Mouse (Mus musculus): Measurements from ENCODE around the gene Itga1. TPM values are rescaled to one million over a fixed set of nuclear protein-coding genes. Genes with fewer than 3 reads are reported as not detected.

Itga1 gene
- 1 to 10 TPM; 2.4 to 3.8 TPM for polyA plus RNA-seq (2017; shearing (Covaris generic))

GRCm38 (mm10) chr13:115101355-115102191 lies at the start of gene Itga1, which contains the start of gene Gm49395:
Gene Itga1, minus strand, starts transcription at chr13:115101964.
Gene Gm49395, minus strand, starts transcription at chr13:115101921.

GRCm38 (mm10) chr13:115090069-115090976 lies 11.4 kb downstream of the Itga1 start, which contains the start of gene Pelo:
Gene Pelo, minus strand, starts transcription at chr13:115090186.

GRCm38 (mm10) chr13:114931775-114932294 lies 169.9 kb downstream of the Itga1 start, which contains the start of gene Itga2:
Gene Itga2, minus strand, starts transcription at chr13:114932100.

Other genes with a start within 250 kb of the Itga1 start
- 10 to 100 TPM in 1 of 2 experiments, 1 to 10 TPM in 1; 1.4 to 14.9 TPM for gene Itga2, start 169.9 kb downstream of the Itga1 start, polyA plus RNA-seq (2017; shearing (Covaris generic))
- 1 to 10 TPM; 7.2 to 8.9 TPM for gene Pelo, start 11.8 kb downstream of the Itga1 start, polyA plus RNA-seq (2017; shearing (Covaris generic))
- 1 to 10 TPM in 1 of 2 experiments, under 1 TPM in 1; 0.74 to 2.9 TPM for gene Gm49395, start within 50 bp of the Itga1 start, polyA plus RNA-seq (2017; shearing (Covaris generic))